Mouse (Mus musculus) midbrain, embryonic 13.5 days (tissue): ENCODE measurements at regions not wholly inside any gene's neighbourhood (a gene's known extent, or its start where the extent isn't known, plus 50 kb on each side); places are given as distances from the start of the nearest gene placed in this dataset. TPM values are rescaled to one million over a fixed set of nuclear protein-coding genes. Genes with fewer than 3 reads are reported as not detected.

Experiments
- ATAC-seq: fragments of 200-750 bp; cut with Nextera tagmentation; 2 replicates; pipeline ENCODE4 v1.8.0; 2017; ENCODE audit warnings: mild to moderate bottlenecking, moderate TSS enrichment, moderate library complexity
- H3K27ac ChIP-seq: fragments of 300-500 bp; sonication (generic); 2 replicates; pipeline ENCODE4 v1.5.1; 2015; ENCODE audit warnings: inconsistent platforms, mild to moderate bottlenecking, moderate library complexity
- H3K27me3 ChIP-seq: fragments of 300-500 bp; sonication (generic); 2 replicates; pipeline ENCODE4 v1.6.1; 2015; ENCODE audit warnings: mild to moderate bottlenecking, inconsistent platforms
- H3K36me3 ChIP-seq: fragments of 300-500 bp; sonication (generic); 2 replicates; pipeline ENCODE4 v1.6.1; 2015; ENCODE audit warnings: mild to moderate bottlenecking, inconsistent platforms
- H3K4me1 ChIP-seq: fragments of 300-500 bp; sonication (generic); replicated peaks from 2 replicates; pipeline ENCODE4 v1.6.1; 2015; ENCODE audit warnings: inconsistent platforms
- H3K4me2 ChIP-seq: fragments of 300-500 bp; sonication (generic); replicated peaks from 2 replicates; pipeline ENCODE4 v1.6.1; 2015; ENCODE audit warnings: moderate library complexity, mild to moderate bottlenecking, inconsistent platforms
- H3K4me3 ChIP-seq: fragments of 300-500 bp; sonication (generic); replicated peaks from 2 replicates; pipeline ENCODE4 v1.5.1; 2015; ENCODE audit warnings: mild to moderate bottlenecking, inconsistent platforms
- H3K9ac ChIP-seq: fragments of 300-500 bp; sonication (generic); replicated peaks from 2 replicates; pipeline ENCODE4 v1.6.1; 2015; ENCODE audit warnings: mild to moderate bottlenecking, inconsistent platforms
- H3K9me3 ChIP-seq: fragments of 300-500 bp; sonication (generic); 2 replicates; pipeline ENCODE4 v1.6.1; 2016; ENCODE audit warnings: mild to moderate bottlenecking, inconsistent platforms
- WGBS: fragments of 180-500 bp; shearing (Covaris S2); methylation state at CpG from one replicate; pipeline ENCODE4 v1.1.7; 2015; 5-methylcytosine and 5-hydroxymethylcytosine counted together
- microRNA-seq: library from miRNA; unstranded; fragments of <30 nt; microRNA quantifications from one replicate; pipeline ENCODE4, GENCODE M21; 2016

- H3K27me3 ChIP-seq = no peaks in the 10 kb centered on the region
- no peaks in the 10 kb centered on the region for H3K36me3 ChIP-seq
- 0 out of 2 replicates have a peak, but pooled peaks cover 4% of the 10 kb centered on the region for H3K9me3 ChIP-seq
- WGBS = 76% methylated on average over 4 of the region's 4 CpGs
- H3K27ac ChIP-seq = no peak overlapping the region
- H3K4me3 ChIP-seq = no peak overlapping the region
- no peak for ATAC-seq
- no peak overlapping the region for H3K4me2 ChIP-seq
- no peaks in the 10 kb centered on the region for H3K4me1 ChIP-seq
- H3K9ac ChIP-seq = no peak overlapping the region
These were observed 257.2 kb downstream of the Cdc5l start for GRCm38 (mm10) chr17:45176340-45176739.

DNA sequence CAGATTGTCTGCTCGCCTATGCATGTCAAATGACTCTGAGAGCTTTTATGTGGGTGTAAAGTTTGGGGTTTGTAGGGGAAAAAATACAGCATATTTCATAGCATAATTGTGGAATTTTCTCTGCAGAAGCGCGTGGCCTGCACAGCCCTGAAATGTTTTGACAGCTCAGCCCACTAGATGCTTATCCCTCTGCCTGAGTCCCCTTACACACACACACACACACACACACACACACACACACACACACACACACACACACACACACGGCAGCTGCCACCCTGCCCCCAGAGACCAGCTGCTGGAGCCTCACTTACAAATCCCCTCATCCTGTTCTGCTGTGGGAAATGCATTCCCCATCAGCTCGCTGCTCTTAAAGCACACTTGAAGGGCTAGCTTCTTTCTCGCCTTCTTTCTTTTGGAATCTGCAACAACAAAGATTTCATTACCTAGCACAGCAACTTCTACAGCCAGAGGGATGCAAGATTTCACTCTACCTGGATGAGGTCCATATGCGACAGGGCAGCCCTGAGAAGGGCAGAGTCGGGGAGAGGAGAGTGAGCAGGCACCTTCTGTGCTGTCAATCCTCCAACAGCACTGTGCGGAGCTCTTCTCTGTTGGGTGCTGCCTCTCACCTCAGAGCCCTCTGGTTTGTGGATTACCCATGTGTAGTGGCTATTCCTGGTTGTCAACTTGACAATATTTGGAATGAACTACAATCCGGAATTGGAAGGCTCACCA lies 264.1 kb downstream of the Cdc5l start:
- Histone ChIP-seq H3K27me3 (no peaks in the 10 kb centered on the region), H3K27ac (0 out of 2 replicates have a peak overlapping the region, but pooled peaks have one; percentile 25), H3K9ac (no peak overlapping the region), H3K4me2 (no peak overlapping the region), H3K9me3 (no peaks in the 10 kb centered on the region), H3K4me3 (no peak overlapping the region), H3K4me1 (peaks cover 18% of the 10 kb centered on the region), H3K36me3 (no peaks in the 10 kb centered on the region)
- WGBS = 55% methylated on average over 10 of the region's 10 CpGs
- peak; percentile 52 for ATAC-seq

Small RNAs in the stretch of these regions (microRNA-seq; reads per million reads assigned to microRNA genes)
- gene Gm24979 = not detected
